Mouse (Mus musculus): ENCODE results near the gene Ush1c.

- TF ChIP-seq HCFC1 (IDR thresholded peaks at IDR 0.05; ENCODE audit: low read depth, low read length) (no peak), ZC3H11A (IDR thresholded peaks at IDR 0.05; ENCODE audit: low read depth, low read length) (no peak), JUN (IDR thresholded peaks at IDR 0.05; ENCODE audit: insufficient read depth, low read depth, low read length) (no peak)
These were observed 19.9 kb downstream of the Ush1c start for GRCm38 (mm10) chr7:46218415-46218814.

Measured in CH12.LX (cell line).